Mouse (Mus musculus) bone marrow, adult 2 months (tissue): ENCODE measurements at regions not wholly inside any gene's neighbourhood (a gene's known extent, or its start where the extent isn't known, plus 50 kb on each side); places are given as distances from the start of the nearest gene placed in this dataset.

Experiments used
- CTCF ChIP-seq: fragments of 200-500 bp; IDR thresholded peaks from 2 replicates; pipeline ENCODE4 v1.5.1; 2011; ENCODE audit warnings: low read length, control low read depth; ENCODE audit not compliant: control insufficient read depth, insufficient read depth
- POLR2A ChIP-seq: fragments of 200-500 bp; IDR thresholded peaks from 2 replicates; pipeline ENCODE4 v1.6.1; 2011; ENCODE audit warnings: low read depth, mild to moderate bottlenecking, control low read depth, low read length, borderline replicate concordance; ENCODE audit not compliant: control insufficient read depth

- no peak for TF ChIP-seq CTCF
- TF ChIP-seq POLR2A: no peak
Observed at GRCm38 (mm10) chr6:117330726-117331360, 162.5 kb downstream of the Cxcl12 start.
